Mouse (Mus musculus) limb, embryonic 11.5 days (tissue): ENCODE measurements around the gene Aifm2. TPM values are rescaled to one million over a fixed set of nuclear protein-coding genes. Genes with fewer than 3 reads are reported as not detected.

Source experiments
- ATAC-seq: fragments of 200-750 bp; cut with Nextera tagmentation; 2 replicates; pipeline ENCODE4 v1.8.0; 2017; ENCODE audit warnings: low read depth; ENCODE audit not compliant: insufficient number of reproducible peaks, low FRiP score, low TSS enrichment
- DNase-seq: peaks from one replicate; pipeline ENCODE4 v3.0.0-alpha.2; 2015; ENCODE audit warnings: low spot score
- H3K27ac ChIP-seq: fragments of 300-500 bp; sonication (generic); replicated peaks from 2 replicates; pipeline ENCODE4 v1.5.1; 2014; ENCODE audit warnings: low read depth, mild to moderate bottlenecking, low read length
- H3K27me3 ChIP-seq: fragments of 300-500 bp; sonication (generic); 2 replicates; pipeline ENCODE4 v1.6.1; 2014; ENCODE audit warnings: mild to moderate bottlenecking, low read length, mixed read lengths; ENCODE audit not compliant: control insufficient read depth, insufficient read depth
- H3K36me3 ChIP-seq: fragments of 300-500 bp; sonication (generic); 2 replicates; pipeline ENCODE4 v1.6.1; 2014; ENCODE audit warnings: mild to moderate bottlenecking, low read length, moderate library complexity, mixed read lengths; ENCODE audit not compliant: control insufficient read depth, insufficient read depth
- H3K4me1 ChIP-seq: fragments of 300-500 bp; sonication (generic); 2 replicates; pipeline ENCODE4 v1.6.1; 2014; ENCODE audit warnings: low read length, mixed read lengths; ENCODE audit not compliant: control insufficient read depth, insufficient read depth
- H3K4me2 ChIP-seq: fragments of 300-500 bp; sonication (generic); 2 replicates; pipeline ENCODE4 v1.6.1; 2014; ENCODE audit warnings: low read depth, mild to moderate bottlenecking, moderate library complexity; ENCODE audit not compliant: severe bottlenecking
- H3K4me3 ChIP-seq: fragments of 300-500 bp; sonication (generic); 2 replicates; pipeline ENCODE4 v1.5.1; 2014; ENCODE audit warnings: low read depth, low read length
- H3K9ac ChIP-seq: fragments of 300-500 bp; sonication (generic); 2 replicates; pipeline ENCODE4 v1.6.1; 2014; ENCODE audit warnings: mild to moderate bottlenecking, low read length
- H3K9me3 ChIP-seq: fragments of 300-500 bp; sonication (generic); 2 replicates; pipeline ENCODE4 v1.6.1; 2016; ENCODE audit warnings: low read length; ENCODE audit not compliant: control insufficient read depth
- WGBS: fragments of 180-500 bp; shearing (Covaris S2); extraction: QIAGEN DNeasy Blood & Tissue Kit; methylation state at CpG from one replicate; pipeline ENCODE4 v1.1.7; 2014; 5-methylcytosine and 5-hydroxymethylcytosine counted together
- polyA plus RNA-seq: library from polyadenylated mRNA; unstranded; fragments of >200 nt; fragmentation: Nextera tagmentation; extraction: Ambion mirVana; gene quantifications from 2 replicates; pipeline ENCODE4 v1.2.1, GENCODE M21; 2014

Aifm2 gene
- polyA plus RNA-seq, 1 experiment from 2014 or later, result 8.2 TPM

DNA sequence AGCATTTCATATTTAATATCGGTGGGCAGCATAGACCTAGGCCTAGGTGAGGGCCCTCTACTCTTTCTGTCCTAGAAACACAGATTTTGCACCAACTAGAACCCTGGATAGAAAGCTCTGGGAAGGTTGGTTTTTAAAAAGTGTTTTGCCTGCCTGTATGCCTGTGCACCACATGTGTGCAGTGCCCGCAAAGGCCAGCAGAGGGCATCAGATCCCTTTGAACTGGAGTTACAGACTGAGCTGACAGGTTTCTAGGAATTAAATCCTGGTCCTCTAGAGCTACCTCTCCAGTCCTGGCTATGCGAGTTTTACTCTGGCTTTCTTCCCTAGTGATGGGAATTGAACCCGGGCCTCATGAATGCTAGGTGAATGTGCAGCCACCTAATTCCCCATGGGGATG is 30.1 kb downstream of the Aifm2 start:
- no peaks in the 10 kb centered on the region for H3K4me1 ChIP-seq
- no peak overlapping the region for H3K9ac ChIP-seq
- H3K4me2 ChIP-seq, result no peak overlapping the region
- no peak overlapping the region for H3K4me3 ChIP-seq
- DNase-seq (peak; percentile 67), ATAC-seq (no peak)
- H3K9me3 ChIP-seq, result peaks cover 2% of the 10 kb centered on the region; the same call in 1 of the 2 replicates
- 87% methylated on average over 4 of the region's 4 CpGs for WGBS
- H3K27ac ChIP-seq, result no peak overlapping the region
- H3K36me3 ChIP-seq, result peaks cover 35% of the 10 kb centered on the region
- no peaks in the 10 kb centered on the region for H3K27me3 ChIP-seq

- WGBS, result 95% methylated on average over 13 of the region's 13 CpGs
- ATAC-seq, result no peak
These were observed 32.2 kb downstream of the Aifm2 start for GRCm38 (mm10) chr10:61747302-61747701.

DNA sequence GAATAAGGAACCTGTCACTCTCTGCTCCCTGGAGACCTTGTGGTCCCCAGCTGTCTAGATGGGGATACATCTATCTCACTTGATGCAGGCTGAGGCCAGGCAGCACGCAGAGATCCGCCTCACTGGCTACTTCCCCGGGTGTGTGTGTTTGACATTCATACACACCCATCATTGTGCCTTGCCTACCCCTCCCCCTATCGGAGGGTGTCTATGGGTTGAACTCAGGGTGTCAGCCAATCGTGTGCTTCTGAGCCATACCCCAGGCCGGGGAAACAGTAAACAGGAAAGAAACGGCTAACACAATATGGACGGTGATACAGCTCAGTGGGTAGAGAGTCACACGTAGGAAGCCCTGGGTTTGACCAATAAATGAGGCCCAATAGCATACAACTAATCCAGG is 35.0 kb downstream of the Aifm2 start:
- no peaks in the 10 kb centered on the region for H3K4me1 ChIP-seq
- 92% methylated on average over 9 of the region's 9 CpGs for WGBS
- ATAC-seq (no peak), DNase-seq (no peak)
- no peak overlapping the region for H3K4me2 ChIP-seq
- H3K27ac ChIP-seq, result no peak overlapping the region
- H3K9ac ChIP-seq, result no peak overlapping the region
- H3K4me3 ChIP-seq, result no peak overlapping the region
- H3K9me3 ChIP-seq, result peaks cover 2% of the 10 kb centered on the region; the same call in 1 of the 2 replicates
- peaks cover 37% of the 10 kb centered on the region for H3K36me3 ChIP-seq
- no peaks in the 10 kb centered on the region for H3K27me3 ChIP-seq

More at GRCm38 (mm10) chr10:61747302-61747701, 32.2 kb downstream of the Aifm2 start:
- Histone ChIP-seq H3K4me3 (no peak overlapping the region), H3K9me3 (peaks cover 2% of the 10 kb centered on the region; the same call in 1 of the 2 replicates), H3K27me3 (no peaks in the 10 kb centered on the region), H3K4me2 (no peak overlapping the region), H3K36me3 (peaks cover 39% of the 10 kb centered on the region), H3K9ac (no peak overlapping the region), H3K4me1 (no peaks in the 10 kb centered on the region), H3K27ac (no peak overlapping the region)
- no peak for DNase-seq

DNA sequence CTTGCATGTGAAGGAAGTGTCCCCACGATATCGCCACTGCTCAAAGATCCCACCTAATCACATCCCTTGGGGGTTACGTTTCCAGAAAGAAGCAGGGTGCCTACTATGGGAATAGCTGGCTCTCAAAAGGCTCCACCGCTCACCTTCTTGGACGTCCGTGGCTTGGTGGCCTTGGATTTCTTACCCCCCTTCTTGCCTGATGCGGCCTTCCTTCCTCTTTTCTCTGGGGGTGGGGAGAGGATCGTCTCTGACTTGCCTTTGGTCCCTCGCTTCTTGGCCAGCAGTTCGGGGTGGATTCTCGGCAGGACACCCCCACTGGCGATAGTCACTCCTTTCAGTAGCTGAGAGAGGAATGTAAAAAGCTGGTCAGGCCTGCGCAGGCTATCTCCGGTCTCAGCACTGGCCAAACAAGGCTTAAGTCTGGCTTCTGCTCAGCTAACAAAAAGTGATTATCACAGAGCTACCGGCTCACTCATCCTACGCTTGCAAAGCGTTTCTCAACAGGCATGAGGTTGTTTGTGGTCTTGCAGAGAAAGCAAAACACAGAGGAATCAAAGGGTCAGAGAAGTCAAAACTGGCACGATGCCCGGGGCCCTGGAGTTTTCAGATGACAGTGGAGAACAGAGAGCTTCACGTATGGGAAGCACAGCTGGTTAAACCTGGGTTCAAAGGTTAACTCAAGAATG is 36.6 kb downstream of the Aifm2 start:
- no peak overlapping the region for H3K27ac ChIP-seq
- WGBS, result 89% methylated on average over 20 of the region's 20 CpGs
- no peak overlapping the region for H3K9ac ChIP-seq
- no peak overlapping the region for H3K4me3 ChIP-seq
- ATAC-seq (no peak), DNase-seq (no peak)
- no peaks in the 10 kb centered on the region for H3K27me3 ChIP-seq
- peaks cover 31% of the 10 kb centered on the region for H3K36me3 ChIP-seq
- no peaks in the 10 kb centered on the region for H3K9me3 ChIP-seq
- no peak overlapping the region for H3K4me2 ChIP-seq
- no peaks in the 10 kb centered on the region for H3K4me1 ChIP-seq

DNA sequence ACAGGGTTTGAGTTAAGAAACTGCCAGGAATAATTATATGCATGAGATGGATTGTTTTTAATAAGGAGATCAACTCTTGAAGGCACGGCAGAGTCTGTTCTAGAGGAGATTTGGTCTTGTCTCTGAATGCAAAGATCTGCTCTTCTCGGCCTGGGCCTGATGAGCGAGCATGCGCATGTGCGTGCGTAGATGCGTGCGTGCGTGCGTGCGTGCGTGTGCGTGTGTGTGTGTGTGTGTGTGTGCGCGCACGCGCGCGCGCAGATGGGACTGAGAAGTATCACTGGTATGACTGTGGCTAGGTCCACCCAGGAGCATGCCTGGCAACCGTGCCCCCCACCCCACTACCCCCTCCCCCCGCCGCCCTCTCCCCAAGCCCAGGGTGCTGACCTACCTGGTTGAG is 38.0 kb downstream of the Aifm2 start:
- 97% methylated on average over 23 of the region's 23 CpGs for WGBS
- peaks cover 19% of the 10 kb centered on the region for H3K36me3 ChIP-seq

DNA sequence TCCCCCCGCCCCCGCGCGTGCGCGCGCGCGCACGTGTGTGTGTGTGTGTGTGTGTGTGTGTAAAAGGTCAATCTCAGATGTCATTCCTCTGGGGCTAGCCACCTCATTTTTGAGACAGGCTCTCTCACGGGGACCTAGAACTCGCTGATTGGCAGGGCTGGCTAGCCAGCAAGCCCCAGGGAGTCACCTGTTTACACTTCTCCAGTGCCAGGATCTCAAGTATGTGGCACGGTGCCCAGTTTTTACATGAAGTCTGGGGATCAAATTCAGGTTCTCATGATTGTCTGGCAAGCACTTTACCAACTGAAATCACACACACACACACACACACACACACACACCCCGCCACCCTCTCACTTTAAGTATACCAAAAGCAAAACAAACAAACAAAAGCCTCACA is 42.0 kb downstream of the Aifm2 start:
- ATAC-seq (no peak), DNase-seq (no peak)
- Histone ChIP-seq H3K4me2 (no peak overlapping the region), H3K9ac (no peak overlapping the region), H3K27me3 (no peaks in the 10 kb centered on the region), H3K4me3 (no peak overlapping the region), H3K4me1 (no peaks in the 10 kb centered on the region), H3K36me3 (peaks cover 9% of the 10 kb centered on the region), H3K27ac (no peak overlapping the region), H3K9me3 (no peaks in the 10 kb centered on the region)
- WGBS, result 96% methylated on average over 14 of the region's 14 CpGs

More for the DNA sequence above, 38.0 kb downstream of the Aifm2 start:
- no peak for ATAC-seq
- Histone ChIP-seq H3K9me3 (no peaks in the 10 kb centered on the region), H3K27ac (no peak overlapping the region), H3K9ac (no peak overlapping the region), H3K27me3 (no peaks in the 10 kb centered on the region), H3K4me3 (no peak overlapping the region), H3K4me2 (no peak overlapping the region), H3K4me1 (no peaks in the 10 kb centered on the region)
- DNase-seq, result no peak

DNA sequence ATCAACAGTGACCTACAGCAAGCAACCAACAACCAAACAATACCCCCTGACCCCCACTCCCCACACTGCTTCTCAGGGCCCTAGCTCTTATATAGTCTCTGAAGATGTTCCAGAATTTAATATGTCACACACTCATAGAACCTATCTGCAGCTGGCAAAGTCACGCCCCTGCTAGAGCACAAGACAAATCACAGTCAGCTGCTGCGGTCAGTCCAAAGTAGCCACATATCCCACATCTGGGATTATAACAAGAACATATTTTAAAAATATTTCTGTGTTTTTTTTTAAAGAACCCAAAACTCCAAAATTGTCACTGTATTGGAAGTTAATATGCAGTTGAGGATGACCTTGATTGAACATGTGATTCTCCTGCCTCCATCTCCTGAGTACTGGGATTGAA is 43.8 kb downstream of the Aifm2 start:
- Histone ChIP-seq H3K27me3 (no peaks in the 10 kb centered on the region), H3K4me1 (no peaks in the 10 kb centered on the region), H3K9me3 (no peaks in the 10 kb centered on the region), H3K27ac (no peak overlapping the region), H3K4me3 (no peak overlapping the region), H3K4me2 (no peak overlapping the region), H3K36me3 (peaks cover 5% of the 10 kb centered on the region; the same call in 1 of the 2 replicates), H3K9ac (no peak overlapping the region)
- WGBS, result 89% methylated on average over 2 of the region's 2 CpGs
- ATAC-seq (no peak), DNase-seq (no peak)

- WGBS, result 67% methylated on average over 6 of the region's 6 CpGs
- ATAC-seq, result no peak
- H3K36me3 ChIP-seq, result peaks cover 5% of the 10 kb centered on the region; the same call in 1 of the 2 replicates
These were observed 44.8 kb downstream of the Aifm2 start for GRCm38 (mm10) chr10:61759869-61760268.

GRCm38 (mm10) chr10:61764689-61765088 is 49.6 kb downstream of the Aifm2 start:
- 91% methylated on average over 8 of the region's 8 CpGs for WGBS
- Histone ChIP-seq H3K9ac (no peak overlapping the region), H3K27me3 (no peaks in the 10 kb centered on the region), H3K4me2 (no peak overlapping the region), H3K9me3 (no peaks in the 10 kb centered on the region), H3K36me3 (no peaks in the 10 kb centered on the region), H3K4me1 (0 out of 2 replicates have a peak, but pooled peaks cover 6% of the 10 kb centered on the region), H3K27ac (no peak overlapping the region), H3K4me3 (no peak overlapping the region)
- no peak for ATAC-seq
- no peak for DNase-seq

More at GRCm38 (mm10) chr10:61759869-61760268, 44.8 kb downstream of the Aifm2 start:
- no peak for DNase-seq
- Histone ChIP-seq H3K4me1 (no peaks in the 10 kb centered on the region), H3K27ac (no peak overlapping the region), H3K9me3 (no peaks in the 10 kb centered on the region), H3K4me2 (no peak overlapping the region), H3K9ac (no peak overlapping the region), H3K4me3 (no peak overlapping the region), H3K27me3 (no peaks in the 10 kb centered on the region)
